Comparison of ENCODE assay signal across 8 mouse cellular contexts in genomic region chr7:135651831-135652511, GRCm38 (mm10).
DNase-seq lines count a peak whose midpoint lies in the region; ATAC-seq and TF ChIP-seq lines count a peak whose summit lies in the region.

No protein-coding gene starts in this region.

- H3K36me3 ChIP-seq in hindbrain, embryonic 15.5 days: no peaks in the 10 kb centered on the region
- no peaks in the 10 kb centered on the region for H3K36me3 ChIP-seq in hindbrain, embryonic 12.5 days
- H3K36me3 ChIP-seq in heart, embryonic 13.5 days: no peaks in the 10 kb centered on the region
- H3K36me3 ChIP-seq in liver, embryonic 11.5 days (ENCODE audit: control insufficient read depth, insufficient read depth, low read length): no peaks in the 10 kb centered on the region
- peaks cover 3% of the 10 kb centered on the region; the same call in 1 of the 2 replicates for H3K36me3 ChIP-seq in spleen, adult 2 months (ENCODE audit: control insufficient read depth, insufficient read depth, low read length)

- TF ChIP-seq POLR2A in spleen, adult 2 months (IDR thresholded peaks at IDR 0.05; ENCODE audit: low read depth, low read length): peak; percentile 48

- H3K9me3 ChIP-seq in hindbrain, embryonic 15.5 days: no peaks in the 10 kb centered on the region
- H3K9me3 ChIP-seq in hindbrain, embryonic 12.5 days (replicated peaks): 0 out of 2 replicates have a peak, but pooled peaks cover 4% of the 10 kb centered on the region
- no peaks in the 10 kb centered on the region for H3K9me3 ChIP-seq in heart, embryonic 13.5 days
- H3K9me3 ChIP-seq in liver, embryonic 11.5 days (ENCODE audit: control insufficient read depth, low read length): no peaks in the 10 kb centered on the region

- no peaks in the 10 kb centered on the region for H3K4me1 ChIP-seq in hindbrain, embryonic 15.5 days (replicated peaks)
- no peaks in the 10 kb centered on the region for H3K4me1 ChIP-seq in hindbrain, embryonic 12.5 days
- H3K4me1 ChIP-seq in heart, embryonic 13.5 days: peaks cover 6% of the 10 kb centered on the region; the same call in 1 of the 2 replicates
- no peaks in the 10 kb centered on the region for H3K4me1 ChIP-seq in liver, embryonic 11.5 days (replicated peaks; ENCODE audit: control insufficient read depth, insufficient read depth, low read length)
- H3K4me1 ChIP-seq in spleen, adult 2 months (ENCODE audit: control insufficient read depth, insufficient read depth, insufficient read length): peaks cover 38% of the 10 kb centered on the region; the same call in 1 of the 2 replicates

- WGBS in hindbrain, embryonic 15.5 days: 65% methylated on average over 18 of the region's 18 CpGs
- WGBS in hindbrain, embryonic 12.5 days: 64% methylated on average over 18 of the region's 18 CpGs
- WGBS in heart, embryonic 13.5 days: 51% methylated on average over 18 of the region's 18 CpGs
- WGBS in liver, embryonic 11.5 days: 64% methylated on average over 18 of the region's 18 CpGs
- WGBS in spleen, adult 2 months: 4% methylated on average over 18 of the region's 18 CpGs

- H3K9ac ChIP-seq in hindbrain, embryonic 15.5 days: no peak overlapping the region
- H3K9ac ChIP-seq in hindbrain, embryonic 12.5 days: no peak overlapping the region
- H3K9ac ChIP-seq in heart, embryonic 13.5 days: peak overlapping the region; percentile 24; the same call in 1 of the 2 replicates
- no peak overlapping the region for H3K9ac ChIP-seq in liver, embryonic 11.5 days (ENCODE audit: low read depth, low read length)

- H3K27me3 ChIP-seq in hindbrain, embryonic 15.5 days: no peaks in the 10 kb centered on the region
- H3K27me3 ChIP-seq in hindbrain, embryonic 12.5 days: no peaks in the 10 kb centered on the region
- peaks cover 6% of the 10 kb centered on the region; the same call in 1 of the 2 replicates for H3K27me3 ChIP-seq in heart, embryonic 13.5 days (replicated peaks)
- no peaks in the 10 kb centered on the region for H3K27me3 ChIP-seq in liver, embryonic 11.5 days (replicated peaks; ENCODE audit: control insufficient read depth, insufficient read depth, low read length)
- H3K27me3 ChIP-seq in spleen, adult 2 months (ENCODE audit: control insufficient read depth, insufficient read depth, low read length): no peaks in the 10 kb centered on the region

- peak overlapping the region; percentile 9; the same call in 1 of the 2 replicates for H3K4me2 ChIP-seq in hindbrain, embryonic 15.5 days
- H3K4me2 ChIP-seq in hindbrain, embryonic 12.5 days (replicated peaks): no peak overlapping the region
- peak overlapping the region; percentile 53 for H3K4me2 ChIP-seq in heart, embryonic 13.5 days
- H3K4me2 ChIP-seq in liver, embryonic 11.5 days: peak overlapping the region; percentile 28; the same call in 1 of the 2 replicates

- no peak for DNase-seq in liver, embryonic 11.5 days (ENCODE audit: low spot score)
- DNase-seq in spleen, adult 2 months (ENCODE audit: low read depth in 1 of 2, low spot score in 2 of 2): peak; percentile 36 to 57
- no peak for DNase-seq in right cerebral cortex, postnatal 14 days
- DNase-seq in cerebellum, postnatal 36 days: no peak
- DNase-seq in layer of hippocampus, postnatal 36 days: no peak

- ATAC-seq in hindbrain, embryonic 15.5 days (ENCODE audit: low FRiP score, low read depth): no peak
- ATAC-seq in hindbrain, embryonic 12.5 days (ENCODE audit: low FRiP score): no peak
- 0 out of 2 replicates have a peak, but pooled peaks have one; percentile 16 for ATAC-seq in heart, embryonic 13.5 days (ENCODE audit: extremely low read depth, insufficient number of reproducible peaks, low FRiP score, low TSS enrichment)
- ATAC-seq in liver, embryonic 11.5 days (replicated peaks; ENCODE audit: low FRiP score): no peak

- H3K4me3 ChIP-seq in hindbrain, embryonic 15.5 days: no peak overlapping the region
- H3K4me3 ChIP-seq in hindbrain, embryonic 12.5 days: no peak overlapping the region
- H3K4me3 ChIP-seq in heart, embryonic 13.5 days: peak overlapping the region; percentile 27
- no peak overlapping the region for H3K4me3 ChIP-seq in liver, embryonic 11.5 days (ENCODE audit: low read depth, low read length)
- peak overlapping the region; percentile 70 for H3K4me3 ChIP-seq in spleen, adult 2 months (ENCODE audit: extremely low read depth, insufficient read depth, insufficient read length)

- H3K27ac ChIP-seq in hindbrain, embryonic 15.5 days (replicated peaks): no peak overlapping the region
- no peak overlapping the region for H3K27ac ChIP-seq in hindbrain, embryonic 12.5 days
- H3K27ac ChIP-seq in heart, embryonic 13.5 days (replicated peaks): peak overlapping the region; percentile 50
- no peak overlapping the region for H3K27ac ChIP-seq in liver, embryonic 11.5 days (ENCODE audit: low read depth, low read length)
- H3K27ac ChIP-seq in spleen, adult 2 months (ENCODE audit: insufficient read depth, low read length): peak overlapping the region; percentile 89

- TF ChIP-seq CTCF in spleen, adult 2 months (IDR thresholded peaks at IDR 0.05; ENCODE audit: extremely low read depth, insufficient read depth, insufficient read length, insufficient replicate concordance): no peak

Comparison
In these comparisons a context has a peak if more than half of its experiments do, and no peak if none do; other contexts are left out.
1. H3K27ac ChIP-seq: peak in heart, embryonic 13.5 days (single experiment) and spleen, adult 2 months (single experiment); none in hindbrain, embryonic 15.5 days (single experiment), hindbrain, embryonic 12.5 days (single experiment) and liver, embryonic 11.5 days (single experiment).
2. H3K4me3 ChIP-seq: peak in heart, embryonic 13.5 days (single experiment) and spleen, adult 2 months (single experiment); none in hindbrain, embryonic 15.5 days (single experiment), hindbrain, embryonic 12.5 days (single experiment) and liver, embryonic 11.5 days (single experiment).
3. DNase-seq: peak in spleen, adult 2 months (2 of 2); none in liver, embryonic 11.5 days (single experiment), right cerebral cortex, postnatal 14 days (single experiment), cerebellum, postnatal 36 days (0 of 2) and layer of hippocampus, postnatal 36 days (0 of 2).